Mouse (Mus musculus) kidney, adult 2 months (tissue): ENCODE measurements around the gene Lgr4.

Source experiments
- CTCF ChIP-seq: fragments of 200-500 bp; conservative IDR thresholded peaks from 2 replicates; pipeline ENCODE4 v1.5.1; 2011; ENCODE audit warnings: low read depth, mild to moderate bottlenecking, control low read depth, low read length, moderate library complexity, mixed read lengths; ENCODE audit not compliant: insufficient read depth, insufficient read length
- POLR2A ChIP-seq: fragments of 200-500 bp; IDR thresholded peaks from one replicate; pipeline ENCODE4 v1.6.1; 2011; ENCODE audit warnings: low read depth, low read length, control low read depth

DNA sequence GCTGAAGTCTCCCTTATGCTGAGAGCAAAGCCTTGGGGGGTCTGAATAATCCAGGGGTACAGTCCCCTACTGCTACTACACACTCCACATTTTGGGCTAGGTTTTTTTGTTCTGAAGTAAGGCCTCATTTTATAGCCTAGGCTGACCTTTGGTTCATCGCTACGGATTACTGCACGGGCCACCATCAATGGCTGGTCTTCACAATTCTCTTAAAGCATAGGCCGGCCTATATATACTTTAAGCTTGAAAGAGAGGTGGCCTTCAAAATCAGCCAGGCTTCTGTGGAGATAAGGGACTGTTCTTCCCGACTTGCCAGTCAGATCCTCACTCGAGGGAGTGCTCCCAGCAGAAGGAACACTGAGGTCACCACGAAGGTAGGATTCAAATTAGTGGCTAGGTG lies 14.6 kb upstream of the Lgr4 start:
- TF ChIP-seq CTCF: no peak
- no peak for TF ChIP-seq POLR2A
